Mouse (Mus musculus): ENCODE results near the gene Snrnp27.

Snrnp27 gene

GRCm38 (mm10) chr6:86665076-86665475 is 19.2 kb downstream of the Snrnp27 start:
- DNase-seq (ENCODE audit: low spot score in 2 of 2): no peak

GRCm38 (mm10) chr6:86660161-86660877 is 24.0 kb downstream of the Snrnp27 start:
- DNase-seq (ENCODE audit: low spot score in 2 of 2): no peak

GRCm38 (mm10) chr6:86658501-86658900 is 25.8 kb downstream of the Snrnp27 start:
- DNase-seq (ENCODE audit: low spot score in 2 of 2): no peak

GRCm38 (mm10) chr6:86654270-86654916 is 29.9 kb downstream of the Snrnp27 start:
- no peak for DNase-seq (ENCODE audit: low spot score in 2 of 2)

GRCm38 (mm10) chr6:86653026-86653425 is 31.3 kb downstream of the Snrnp27 start:
- DNase-seq (ENCODE audit: low spot score in 2 of 2): no peak

GRCm38 (mm10) chr6:86646143-86646542 is 38.2 kb downstream of the Snrnp27 start:
- DNase-seq (ENCODE audit: low spot score in 2 of 2): no peak

GRCm38 (mm10) chr6:86645551-86645950 is 38.8 kb downstream of the Snrnp27 start:
- no peak for DNase-seq (ENCODE audit: low spot score in 2 of 2)

- no peak for DNase-seq (ENCODE audit: low spot score in 2 of 2)
Measured at GRCm38 (mm10) chr6:86644775-86645400, 39.4 kb downstream of the Snrnp27 start.

- no peak for DNase-seq (ENCODE audit: low spot score in 2 of 2)
Measured at GRCm38 (mm10) chr6:86641716-86642115, 42.6 kb downstream of the Snrnp27 start.

- DNase-seq (ENCODE audit: low spot score in 2 of 2): no peak
Measured at GRCm38 (mm10) chr6:86640776-86641175, 43.5 kb downstream of the Snrnp27 start.

- DNase-seq (ENCODE audit: low spot score in 2 of 2): no peak
Measured at GRCm38 (mm10) chr6:86640161-86640560, 44.2 kb downstream of the Snrnp27 start.

- no peak for DNase-seq (ENCODE audit: low spot score in 2 of 2)
Measured at GRCm38 (mm10) chr6:86639180-86640160, 44.9 kb downstream of the Snrnp27 start.

GRCm38 (mm10) chr6:86638434-86638833 is 45.9 kb downstream of the Snrnp27 start:
- DNase-seq (ENCODE audit: low spot score in 2 of 2): no peak

- DNase-seq (ENCODE audit: low spot score in 2 of 2): no peak
Measured at GRCm38 (mm10) chr6:86637860-86638259, 46.5 kb downstream of the Snrnp27 start.

GRCm38 (mm10) chr6:86637171-86637835 is 47.0 kb downstream of the Snrnp27 start:
- no peak for DNase-seq (ENCODE audit: low spot score in 2 of 2)

GRCm38 (mm10) chr6:86636495-86636894 is 47.8 kb downstream of the Snrnp27 start:
- no peak for DNase-seq (ENCODE audit: low spot score in 2 of 2)

GRCm38 (mm10) chr6:86630141-86630540 is 54.2 kb downstream of the Snrnp27 start:
- DNase-seq (ENCODE audit: low spot score in 2 of 2): no peak

GRCm38 (mm10) chr6:86627946-86628345 is 56.4 kb downstream of the Snrnp27 start, which contains the start of gene Asprv1:
TSS of gene Asprv1 (plus strand) at chr6:86628164.
- no peak for DNase-seq (ENCODE audit: low spot score in 2 of 2)
